Mouse (Mus musculus) adrenal gland, postnatal 14 days (tissue): Measurements from ENCODE around the gene Pde9a. TPM values are rescaled to one million over a fixed set of nuclear protein-coding genes. Genes with fewer than 3 reads are reported as not detected.
A peak's percentile ranks its signal among the peaks of the same experiment; 100 is the strongest.

ENCODE experiments used
- DNase-seq: peaks from one replicate; pipeline ENCODE4 v3.0.0; 2021; ENCODE audit warnings: mixed read lengths
- total RNA-seq: library from RNA; stranded (reverse); gene quantifications from 2 replicates; pipeline ENCODE4 v1.2.3, GENCODE M21; 2021

The Pde9a gene
- total RNA-seq, 1 experiment from 2014 or later: 5.2 TPM

DNA sequence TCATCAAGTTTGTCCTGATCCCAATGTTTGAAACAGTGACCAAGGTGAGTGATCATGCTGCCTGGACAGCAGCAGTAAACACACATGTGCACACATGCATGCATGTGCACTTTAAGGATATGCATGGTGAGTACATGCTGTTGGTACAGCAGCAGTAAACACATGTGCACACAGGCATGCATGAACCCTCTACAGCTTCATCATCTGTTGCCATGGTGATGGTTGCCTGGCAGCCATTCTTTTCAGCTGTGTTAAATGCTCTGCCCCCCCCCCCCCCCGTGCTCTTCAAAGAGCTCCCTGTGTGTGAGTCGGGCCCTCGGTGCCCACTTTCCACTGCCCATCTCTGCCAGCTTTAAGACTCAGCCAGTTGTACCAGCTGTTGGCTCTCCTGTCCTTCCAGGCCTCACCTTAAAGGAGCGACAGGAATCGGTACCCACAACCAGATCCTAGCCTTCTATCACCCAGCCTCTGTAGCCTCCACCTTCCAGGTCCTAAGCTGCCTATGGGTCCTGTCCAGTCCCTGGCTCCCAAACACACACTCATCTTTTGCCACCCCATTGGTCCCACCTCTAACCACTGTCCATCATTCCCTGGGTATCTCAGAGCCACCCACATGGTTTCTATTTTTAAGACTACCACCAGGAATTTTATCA, 84.9 kb downstream of the Pde9a start:
- no peak for DNase-seq

DNA sequence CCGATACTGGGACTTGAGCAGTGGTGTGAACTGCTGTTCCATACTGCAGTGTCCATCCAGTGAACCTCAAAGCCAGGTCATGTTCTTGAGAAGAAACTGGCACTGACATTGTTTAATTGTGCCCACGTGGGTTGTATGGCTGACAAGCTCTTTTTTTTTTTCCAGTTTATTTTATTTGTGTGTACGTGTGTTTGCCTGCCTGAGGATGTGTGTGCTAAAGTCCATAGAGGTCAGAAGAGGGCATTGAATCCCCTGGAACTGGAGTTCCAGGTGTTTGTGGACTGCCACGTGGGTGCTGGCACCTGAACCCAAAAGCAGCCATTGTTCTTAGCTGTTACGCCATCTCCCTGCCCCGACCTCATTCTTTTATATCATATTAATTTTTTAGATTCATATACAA, 88.4 kb downstream of the Pde9a start:
- DNase-seq: no peak

DNA sequence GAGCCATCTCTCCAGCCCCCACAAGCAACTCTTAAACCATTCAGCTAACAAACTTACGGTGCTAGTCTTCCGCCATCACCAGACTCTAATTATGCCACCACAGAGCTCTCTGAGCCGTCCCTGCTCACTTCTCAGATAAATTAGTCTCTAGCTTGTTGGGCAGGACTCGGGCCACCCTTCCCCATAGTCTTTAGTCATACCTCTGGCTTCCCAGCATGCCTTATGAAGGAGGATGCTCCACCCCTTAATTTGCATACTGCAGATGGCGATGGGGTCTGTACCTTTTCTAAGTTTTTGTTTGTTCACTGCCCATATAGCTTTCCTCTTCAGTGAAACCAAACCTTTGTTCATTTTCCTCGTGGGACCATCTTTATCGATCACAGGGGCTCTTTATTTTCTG, 92.6 kb downstream of the Pde9a start:
- DNase-seq: no peak

DNA sequence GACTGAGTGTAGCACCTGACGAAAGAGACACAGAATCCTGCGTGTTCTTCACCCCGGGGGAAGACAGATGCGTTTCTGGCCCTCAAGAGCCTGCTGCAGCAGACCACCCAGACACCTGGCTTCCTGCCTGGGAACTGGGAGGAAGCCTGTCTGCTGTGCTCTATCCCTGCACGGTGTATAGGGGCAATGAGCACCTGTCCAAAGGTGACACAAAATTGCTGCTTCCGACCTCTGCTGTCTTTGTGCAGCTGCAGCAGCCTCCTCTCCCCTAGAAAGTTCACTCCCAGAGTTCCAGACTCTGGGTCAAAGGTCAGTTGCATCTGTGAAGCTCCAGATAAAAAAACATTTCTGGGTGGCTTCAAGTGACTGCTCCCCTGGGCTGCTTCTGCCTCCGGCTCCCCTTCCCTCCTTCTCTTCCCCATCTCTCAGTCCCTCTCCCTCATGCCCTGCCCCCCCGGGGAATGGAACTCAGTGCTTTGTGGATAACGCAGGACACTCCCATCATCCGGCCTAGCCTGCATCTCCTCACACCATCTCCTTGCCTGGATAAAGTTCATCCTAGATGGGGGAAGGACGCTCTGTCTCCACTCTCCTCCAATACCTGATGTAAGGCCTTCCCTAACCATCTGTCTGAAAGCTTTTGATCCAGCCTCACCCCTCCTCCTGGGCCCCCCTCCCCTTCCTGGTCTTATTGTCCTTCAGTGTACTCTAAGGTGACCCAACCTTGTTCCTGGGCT, 93.3 kb downstream of the Pde9a start:
- DNase-seq: no peak

DNA sequence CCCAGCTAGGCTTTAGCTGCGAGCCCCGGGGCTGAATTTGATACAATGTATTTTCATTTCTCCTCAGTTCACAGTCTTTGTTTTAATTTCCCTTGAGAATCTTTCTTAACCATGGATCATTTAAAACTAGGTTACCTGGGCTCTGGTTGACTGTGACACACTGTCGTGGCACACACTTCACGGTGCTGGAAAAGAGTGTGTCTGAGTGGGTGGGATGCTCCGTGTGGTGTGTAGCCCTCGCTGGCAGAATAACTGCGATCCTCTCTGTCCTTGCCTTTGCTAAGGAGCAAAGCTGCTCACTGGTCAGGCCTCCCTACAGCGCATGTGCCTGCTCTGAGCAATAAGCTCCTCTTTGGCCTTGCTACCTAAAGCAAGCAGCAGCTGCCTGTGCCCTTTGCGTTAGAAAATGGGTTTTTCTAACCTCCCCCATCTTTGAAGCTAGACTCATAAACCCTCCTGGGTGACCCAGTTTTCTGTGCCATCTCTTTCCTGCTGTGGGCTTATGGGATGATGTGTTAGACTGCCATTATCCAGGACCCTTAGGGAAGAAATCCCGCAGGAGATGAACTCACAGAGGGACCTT, 100.7 kb downstream of the Pde9a start:
- no peak for DNase-seq

DNA sequence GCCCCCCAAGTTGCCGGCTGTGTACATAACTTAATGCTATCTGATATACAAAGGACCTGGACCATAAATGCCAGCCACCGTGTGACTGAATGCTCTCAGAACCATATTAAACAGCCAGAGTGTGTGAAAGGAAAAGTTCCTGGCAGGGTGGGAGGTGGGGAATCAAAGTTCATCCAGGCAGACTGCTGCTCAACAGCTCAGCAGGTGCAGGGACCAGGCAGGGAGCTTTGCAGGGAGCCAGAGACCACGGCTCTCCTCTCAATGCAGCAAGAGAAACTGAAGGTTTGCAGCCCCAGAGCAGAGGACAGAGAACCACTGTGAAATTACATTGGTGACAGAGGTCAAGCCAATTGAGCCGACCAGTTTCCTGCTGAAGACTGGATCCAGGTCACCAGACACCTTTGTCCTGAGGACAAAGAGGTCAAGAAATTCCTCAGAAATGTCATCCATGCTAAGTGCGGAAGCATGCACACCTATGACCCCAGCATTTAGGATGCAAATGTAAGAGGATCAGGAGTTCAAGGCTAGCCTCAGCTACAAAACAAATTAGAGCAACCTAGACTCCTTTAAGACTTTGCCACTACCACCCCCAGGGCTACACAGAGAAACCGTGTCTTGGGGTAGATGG, 101.5 kb downstream of the Pde9a start:
- DNase-seq: no peak

DNA sequence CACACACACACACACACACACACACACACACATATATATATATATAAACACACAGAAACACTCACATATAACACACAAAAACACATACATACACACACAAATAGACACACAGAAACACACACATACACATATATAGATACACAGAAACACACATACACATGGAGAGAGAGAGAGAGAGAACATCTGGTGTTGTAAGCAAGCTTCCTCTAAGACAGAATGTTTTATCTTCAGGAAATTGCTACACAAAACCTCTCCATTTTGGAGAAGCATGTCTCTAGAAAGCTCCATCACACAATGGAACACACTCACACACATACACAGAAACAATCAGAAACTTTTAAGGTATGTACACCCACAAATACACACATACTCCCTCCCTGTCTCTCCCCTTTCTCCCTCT, 105.3 kb downstream of the Pde9a start:
- no peak for DNase-seq

DNA sequence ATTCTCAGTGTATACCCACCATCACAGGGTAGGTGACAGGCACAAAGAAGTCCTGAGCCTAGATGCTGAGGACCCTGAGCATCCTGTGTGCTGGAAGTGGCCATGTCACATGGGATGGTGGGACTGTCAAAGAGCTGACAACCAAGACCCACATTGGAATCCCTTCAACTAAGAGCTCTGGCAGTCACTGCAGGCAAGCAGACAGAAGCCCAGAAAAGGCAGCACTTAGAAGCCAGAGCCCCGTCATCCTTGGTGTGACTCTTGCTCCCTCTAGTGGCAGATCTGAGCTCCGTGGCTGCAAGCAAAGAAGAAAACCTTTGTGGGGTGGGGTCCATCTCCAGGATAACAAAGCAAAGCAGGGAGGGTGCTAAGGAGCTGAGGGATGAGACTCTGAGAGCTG, 106.4 kb downstream of the Pde9a start:
- peak; percentile 82 for DNase-seq

DNA sequence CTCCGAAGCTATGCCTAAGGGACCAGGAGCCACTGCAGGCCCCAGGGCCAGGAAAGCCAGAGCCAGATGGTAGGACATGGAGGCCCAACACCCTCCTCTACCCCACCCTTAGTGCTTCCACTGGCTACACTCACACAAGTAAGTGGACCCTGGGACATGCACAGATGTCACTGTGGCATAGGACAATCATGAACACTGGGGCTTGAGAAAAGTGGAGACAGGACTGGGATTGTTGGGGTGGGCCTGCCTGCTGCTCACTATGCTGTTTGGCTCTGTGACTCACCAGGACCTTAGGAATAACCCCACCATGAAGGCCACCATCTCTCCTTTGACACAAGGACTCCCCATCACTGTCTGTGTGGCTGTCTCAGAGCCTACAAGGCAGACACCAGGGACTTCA, 109.0 kb downstream of the Pde9a start:
- no peak for DNase-seq

DNA sequence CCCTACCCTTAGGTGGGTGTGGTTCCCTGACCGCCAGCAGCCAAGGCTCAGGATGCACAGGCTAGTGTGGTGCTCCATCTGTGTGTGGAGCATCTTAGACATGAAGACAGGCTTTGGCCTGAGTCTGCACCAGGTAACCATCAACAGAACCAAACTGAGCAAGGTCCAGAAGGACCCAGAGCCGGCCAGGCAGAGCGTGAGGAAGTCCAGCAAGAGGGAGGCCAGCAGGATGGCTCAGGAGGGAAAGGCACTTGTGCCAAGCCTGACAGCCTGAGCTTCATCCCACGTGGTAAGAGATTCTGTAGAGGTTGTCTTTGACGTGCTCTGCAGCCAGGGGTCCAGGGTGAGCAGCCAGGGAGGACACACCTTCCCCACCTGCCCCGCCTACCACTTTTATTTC, 111.7 kb downstream of the Pde9a start:
- no peak for DNase-seq

DNA sequence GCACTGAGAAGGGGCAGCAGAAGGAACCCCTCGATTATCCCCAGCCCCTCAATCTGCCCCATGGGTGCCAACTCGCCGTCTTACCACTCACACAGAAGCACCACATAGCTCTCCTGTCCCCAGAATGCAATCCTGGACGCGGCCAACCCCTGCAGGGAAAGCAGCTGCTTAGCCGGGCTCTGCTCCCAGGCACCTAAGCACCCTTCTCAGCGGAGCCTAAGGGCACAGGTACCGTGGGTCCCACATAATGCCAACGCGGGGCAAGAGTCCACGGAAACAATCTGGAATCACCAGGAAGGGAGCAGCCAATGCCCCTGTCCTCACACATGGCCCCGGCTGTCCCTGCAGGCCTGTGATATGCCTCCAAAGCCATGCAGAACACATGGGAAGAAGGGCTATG, 113.7 kb downstream of the Pde9a start:
- no peak for DNase-seq

DNA sequence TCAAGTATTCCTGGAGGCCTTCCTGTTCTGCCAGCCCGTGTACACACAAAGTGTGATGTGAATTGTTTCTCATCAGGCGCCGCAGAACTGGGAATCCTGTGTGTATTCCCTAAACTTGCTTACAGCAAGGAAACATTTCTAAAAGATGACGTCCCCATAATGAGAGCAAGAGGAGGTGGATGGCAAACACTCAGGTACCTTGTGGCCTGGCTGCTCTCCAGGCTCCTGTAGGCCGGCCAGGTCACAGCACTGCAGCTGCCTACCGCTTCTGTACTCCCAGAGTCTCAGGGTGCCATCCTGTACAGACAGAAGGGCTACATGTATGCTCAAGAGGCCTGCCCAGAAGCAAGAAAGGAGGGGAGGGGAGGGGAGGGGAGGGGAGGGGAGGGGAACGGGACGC, 114.4 kb downstream of the Pde9a start:
- no peak for DNase-seq

DNA sequence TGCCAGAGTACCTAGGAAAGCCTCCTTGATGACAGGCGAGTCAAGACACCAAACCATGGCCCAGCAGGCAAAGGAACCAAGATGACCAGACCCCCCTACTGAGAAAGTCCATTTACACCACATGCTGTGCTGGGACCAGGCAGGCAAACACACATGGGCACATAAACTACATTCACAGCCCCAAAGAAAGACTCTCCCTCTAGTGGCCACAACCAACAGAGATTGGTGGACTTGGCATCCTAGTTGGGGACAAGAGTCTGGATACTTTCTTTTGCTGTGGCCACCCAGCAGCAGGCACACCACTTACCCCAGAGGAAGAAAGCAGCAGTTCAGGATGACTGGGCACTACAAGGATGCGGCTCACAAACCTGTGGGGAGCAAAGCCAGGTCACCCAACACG, 114.9 kb downstream of the Pde9a start:
- no peak for DNase-seq

DNA sequence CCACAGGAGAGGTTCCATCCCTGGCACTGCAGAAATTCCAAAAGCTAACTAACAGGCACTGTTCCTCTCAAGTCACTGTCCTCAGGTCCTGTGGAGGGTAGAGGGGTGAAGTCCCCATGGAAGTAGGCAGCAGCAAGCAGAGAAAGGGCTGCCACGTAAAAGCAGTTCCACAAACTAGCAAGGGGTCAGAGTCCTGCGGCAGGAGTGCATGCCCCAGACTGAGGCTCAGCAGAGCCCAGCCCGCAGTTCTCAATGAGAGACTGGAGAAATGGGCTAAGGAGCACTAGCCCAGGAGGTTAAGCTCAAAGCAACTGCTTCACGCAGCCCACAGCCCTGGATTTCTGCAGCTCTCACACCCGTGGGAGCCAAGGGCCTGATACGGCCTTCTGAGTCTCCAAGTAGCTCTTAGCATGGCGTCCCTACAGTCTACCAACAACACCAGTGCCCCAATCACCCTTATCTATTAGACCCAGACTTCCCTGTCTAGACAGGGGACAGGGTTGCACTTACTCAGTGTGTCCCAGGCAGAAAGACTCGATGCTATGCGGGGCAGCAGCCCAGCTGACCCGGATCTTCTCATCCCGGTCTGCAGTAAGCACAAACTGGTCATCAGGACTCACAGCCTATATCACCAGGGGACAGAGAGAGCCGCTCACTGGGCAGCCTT, 116.4 kb downstream of the Pde9a start:
- DNase-seq: no peak

DNA sequence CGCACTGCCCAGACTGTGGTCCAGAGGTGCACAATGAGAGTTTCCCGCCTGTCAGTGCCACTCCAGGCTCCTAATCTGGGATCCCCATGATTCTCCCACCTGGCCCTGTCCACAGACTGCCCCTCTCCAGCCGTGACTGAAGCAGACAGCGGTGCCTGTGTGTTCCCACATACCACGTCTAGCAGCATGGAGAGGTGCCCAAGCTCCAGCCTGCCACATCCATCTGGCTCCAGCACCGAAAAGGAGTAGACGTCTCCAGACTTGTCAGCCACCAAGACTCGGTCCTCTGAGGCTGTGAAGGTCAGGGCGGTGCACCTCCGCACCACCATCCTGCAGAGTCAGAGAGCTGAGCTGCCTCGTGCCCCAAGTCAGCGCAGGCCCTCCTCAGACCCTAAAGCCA, 117.3 kb downstream of the Pde9a start:
- DNase-seq: no peak

DNA sequence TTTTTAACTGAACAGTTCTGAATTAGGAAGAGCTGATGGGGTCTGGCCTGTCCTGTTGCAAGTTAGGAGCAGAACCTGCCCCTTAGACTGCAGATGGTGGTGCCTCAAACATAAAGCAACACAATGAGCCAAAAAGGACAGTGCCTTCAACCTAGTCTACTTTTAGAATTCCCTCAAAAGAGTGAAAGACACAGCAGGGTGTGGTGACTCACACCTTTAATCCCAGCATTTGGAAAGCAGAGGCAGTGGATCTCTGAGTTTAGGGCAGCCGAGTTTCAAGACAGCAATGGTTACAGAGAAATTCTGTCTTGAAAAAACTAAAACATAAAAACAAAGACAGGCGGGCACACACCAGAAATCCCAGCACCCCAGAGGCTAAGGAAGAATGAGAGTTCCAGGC, 117.9 kb downstream of the Pde9a start:
- DNase-seq: no peak

DNA sequence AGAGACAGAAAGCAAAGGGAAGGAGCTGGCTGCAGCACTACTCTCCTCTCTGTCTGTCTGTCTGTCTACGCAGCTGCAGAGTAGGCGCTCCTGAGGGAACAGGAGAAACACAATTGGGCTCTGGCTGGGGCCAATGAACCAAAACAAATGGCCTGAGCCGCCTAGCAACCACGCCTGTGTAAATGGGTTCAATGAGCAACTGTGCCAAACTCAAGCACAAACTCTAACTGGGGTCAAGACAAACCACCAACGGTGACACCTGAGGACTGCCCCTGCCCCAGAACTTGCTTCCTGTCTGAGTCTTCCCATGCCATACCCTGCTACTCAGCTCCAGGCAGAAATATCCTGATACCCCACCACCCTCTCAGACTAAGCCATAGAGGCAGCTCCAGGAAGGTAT, 119.0 kb downstream of the Pde9a start:
- DNase-seq: no peak

DNA sequence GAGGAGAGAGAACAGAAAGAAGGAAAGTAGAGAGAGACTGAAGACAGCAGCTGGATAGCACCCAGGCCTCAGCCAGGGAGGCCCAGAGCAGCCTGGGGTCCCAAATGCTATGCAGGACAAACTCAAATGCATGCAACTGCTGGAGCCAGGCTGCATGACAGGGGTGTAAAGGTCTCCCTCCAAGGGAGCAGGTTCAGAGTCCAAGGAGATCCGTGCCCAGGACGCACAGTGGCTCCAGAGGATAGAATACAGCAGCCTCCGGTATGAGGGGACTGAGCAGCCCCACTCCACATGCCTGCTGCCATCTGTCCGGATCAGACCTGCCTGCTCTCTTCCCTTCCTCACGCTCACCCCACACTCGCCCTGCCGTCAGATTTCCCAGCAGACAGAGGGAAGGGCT, 120.3 kb downstream of the Pde9a start:
- DNase-seq: no peak

DNA sequence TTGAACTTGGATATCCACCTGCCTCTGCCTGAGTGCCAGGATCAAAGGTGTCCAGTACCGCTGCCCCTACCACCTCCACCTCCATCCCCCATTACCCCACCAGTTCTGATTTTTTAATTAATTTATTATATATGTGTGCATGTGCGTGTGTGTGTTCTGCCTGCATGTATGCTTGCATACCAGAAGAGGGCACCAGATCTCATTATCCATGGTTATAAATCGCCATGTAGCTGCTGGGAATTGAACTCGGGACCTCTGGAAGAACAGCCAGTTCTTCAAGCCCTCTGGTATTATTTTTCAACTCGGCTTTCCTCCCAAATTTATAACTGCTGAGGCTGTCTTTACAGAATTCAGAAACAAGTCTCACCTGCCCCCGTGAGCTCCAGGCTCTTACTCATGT, 124.9 kb downstream of the Pde9a start:
- DNase-seq: no peak

DNA sequence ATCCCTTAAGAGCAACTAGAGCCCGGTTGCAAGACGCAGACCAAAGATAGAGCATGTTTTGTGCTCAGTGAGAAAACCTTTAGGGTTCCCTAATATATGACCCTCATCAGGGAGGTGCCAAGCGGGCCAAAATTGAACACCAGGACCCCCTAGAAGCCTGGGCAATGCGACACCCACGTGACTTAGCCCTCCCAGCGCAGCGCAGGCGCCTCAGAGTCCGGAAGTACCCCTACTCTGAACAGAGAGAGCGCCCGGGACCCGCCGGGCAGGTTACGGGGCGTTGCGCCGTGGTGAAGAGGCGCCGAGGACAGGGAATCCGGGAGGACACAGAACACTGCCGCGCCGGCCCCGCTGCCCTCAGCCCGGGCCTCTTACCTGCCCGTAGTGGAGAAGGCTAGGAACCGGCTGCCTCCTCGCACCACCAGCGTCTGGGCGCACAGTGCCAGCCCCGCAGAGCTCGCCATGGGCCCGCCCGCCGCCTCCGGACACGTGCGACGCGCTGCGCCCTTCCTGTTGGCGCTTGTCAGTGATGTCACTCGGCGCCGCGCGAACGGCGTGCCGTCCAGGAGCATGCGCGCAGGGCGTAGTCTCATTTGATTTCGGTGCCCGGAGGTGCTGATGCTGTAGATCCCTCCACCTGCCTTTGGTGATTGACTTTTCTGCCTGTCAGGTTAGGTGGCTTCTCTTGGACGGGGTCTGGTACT, 125.9 kb downstream of the Pde9a start:
- DNase-seq: peak; percentile 93

DNA sequence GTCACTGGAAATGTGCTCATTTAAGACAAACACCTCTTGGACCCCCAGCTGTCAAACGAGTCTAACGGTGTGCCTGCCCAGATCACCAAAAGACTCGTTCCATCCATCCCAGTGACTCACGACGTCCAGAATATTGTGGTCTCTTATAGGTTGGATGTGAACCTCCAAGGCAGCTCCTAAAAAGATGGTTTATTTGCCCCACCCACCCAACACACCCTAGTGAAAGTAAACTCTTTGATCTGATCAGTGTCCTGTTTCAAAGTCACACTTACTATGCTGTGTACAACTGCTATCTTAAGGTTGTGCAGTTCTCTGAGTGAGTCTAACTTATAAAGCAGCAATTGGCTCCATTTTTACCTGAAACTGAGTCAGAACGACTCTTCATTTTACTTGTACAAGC, 126.6 kb downstream of the Pde9a start:
- no peak for DNase-seq

DNA sequence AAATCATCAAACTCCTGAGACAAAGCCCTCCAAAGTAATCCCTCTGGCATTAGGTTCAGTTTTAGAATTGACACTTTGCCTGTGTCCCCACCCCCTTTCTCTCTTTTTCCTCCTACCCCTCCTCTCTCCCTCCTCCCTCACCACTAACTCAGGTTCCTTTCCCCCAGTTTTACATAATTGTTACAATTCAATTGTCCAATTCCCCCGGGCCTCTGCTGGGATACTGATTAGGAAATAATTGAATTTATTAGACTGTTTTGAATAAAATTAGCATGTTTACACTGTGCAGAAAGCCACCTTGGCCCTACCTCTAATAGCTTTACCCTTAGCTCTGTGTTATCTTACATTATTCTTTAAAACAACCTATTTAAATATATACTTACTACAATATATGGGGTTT, 128.7 kb downstream of the Pde9a start:
- DNase-seq: peak; percentile 16
